Comparison of ENCODE assay signal across 29 mouse cellular contexts in genomic region chr11:95344181-95344580, GRCm38 (mm10). TPM values are rescaled to one million over a fixed set of nuclear protein-coding genes. Genes with fewer than 3 reads are reported as not detected.
DNase-seq lines count a peak whose midpoint lies in the region; ATAC-seq and TF ChIP-seq lines count a peak whose summit lies in the region.
"Had no signal": no experiment of that assay in that cellular context is flagged by ENCODE, and none has a peak within 500 bp of the region (broad histone marks: within the 10 kb centered on the region; RNA-seq: fewer than 3 reads in every experiment).

No protein-coding gene starts in this region.

- no peak for DNase-seq in liver, embryonic 11.5 days (ENCODE audit: low spot score)
- no peak for DNase-seq in liver, embryonic 14.5 days (ENCODE audit: low read depth in 3 of 3, low spot score in 3 of 3)
- peak; percentile 71 for DNase-seq in lung, postnatal 36 days
- no peak for DNase-seq in right cerebral cortex, postnatal 10 days (ENCODE audit: low spot score in 2 of 2)
- DNase-seq: adrenal gland, postnatal 10 days; cerebellum, adult 2 months; cerebellum, postnatal 36 days; embryo, embryonic 11 days; gastrocnemius, postnatal 25 days; heart, adult 2 months; kidney, adult 9 months; kidney, postnatal 14 days; layer of hippocampus, postnatal 36 days; thymus, postnatal 36 days had no signal

- H3K4me2 ChIP-seq in liver, embryonic 12.5 days, result peak overlapping the region; percentile 75
- H3K4me2 ChIP-seq in liver, embryonic 11.5 days, result no peak overlapping the region; the same call in 1 of the 2 replicates
- H3K4me2 ChIP-seq in liver, embryonic 14.5 days (ENCODE audit: low read depth), result peak overlapping the region; percentile 98
- H3K4me2 ChIP-seq: embryonic facial prominence, embryonic 13.5 days; intestine, embryonic 15.5 days; limb, embryonic 12.5 days; neural tube, embryonic 13.5 days; stomach, embryonic 15.5 days had no signal

- peaks cover 86% of the 10 kb centered on the region for H3K4me1 ChIP-seq in erythroblast, embryonic 14.5 days (ENCODE audit: control insufficient read depth)
- peaks cover 87% of the 10 kb centered on the region for H3K4me1 ChIP-seq in liver, embryonic 12.5 days
- H3K4me1 ChIP-seq in liver, embryonic 11.5 days (replicated peaks; ENCODE audit: control insufficient read depth, insufficient read depth, low read length), result peaks cover 45% of the 10 kb centered on the region
- peaks cover 34 to 40% of the 10 kb centered on the region in 2 experiments for H3K4me1 ChIP-seq in liver, embryonic 14.5 days (replicated peaks; ENCODE audit: control insufficient read depth in 2 of 2, insufficient read depth in 2 of 2, low read length in 1 of 2)

- peak overlapping the region; percentile 35; the same call in 1 of the 2 replicates for H3K9ac ChIP-seq in liver, embryonic 12.5 days
- no peak overlapping the region for H3K9ac ChIP-seq in liver, embryonic 11.5 days (ENCODE audit: low read depth, low read length)
- H3K9ac ChIP-seq in liver, embryonic 14.5 days (replicated peaks), result 0 out of 2 replicates have a peak overlapping the region, but pooled peaks have one; percentile 20
- H3K9ac ChIP-seq: embryonic facial prominence, embryonic 13.5 days; intestine, embryonic 15.5 days; limb, embryonic 12.5 days; neural tube, embryonic 13.5 days; stomach, embryonic 15.5 days had no signal

- 80% methylated on average over 2 of the region's 2 CpGs for WGBS in liver, embryonic 12.5 days (ENCODE audit: insufficient replicate concordance)
- WGBS in liver, embryonic 11.5 days, result 87% methylated on average over 2 of the region's 2 CpGs
- WGBS in liver, embryonic 14.5 days (ENCODE audit: insufficient replicate concordance), result 81% methylated on average over 2 of the region's 2 CpGs

- no peak for ATAC-seq in erythroblast, adult 5-6 weeks (replicated peaks; ENCODE audit: low FRiP score, poor library complexity, severe bottlenecking)
- no peak for ATAC-seq in liver, embryonic 12.5 days
- ATAC-seq in liver, embryonic 11.5 days (replicated peaks; ENCODE audit: low FRiP score), result no peak
- no peak for ATAC-seq in liver, embryonic 14.5 days (ENCODE audit: insufficient read depth)
- ATAC-seq: activated CD4-positive, CD25-positive, alpha-beta regulatory T cell, adult 4 months; forebrain, embryonic 16.5 days; hindbrain, embryonic 16.5 days; intestine, embryonic 15.5 days; midbrain, embryonic 16.5 days had no signal

- H3K4me3 ChIP-seq in erythroblast, embryonic 14.5 days (replicated peaks), result peak overlapping the region; percentile 85
- H3K4me3 ChIP-seq in liver, embryonic 12.5 days, result 0 out of 2 replicates have a peak overlapping the region, but pooled peaks have one; percentile 98
- no peak overlapping the region for H3K4me3 ChIP-seq in liver, embryonic 11.5 days (ENCODE audit: low read depth, low read length)
- peak overlapping the region; percentile 3 to 6; a peak in 2 of 4 replicates for H3K4me3 ChIP-seq in liver, embryonic 14.5 days (ENCODE audit: insufficient read depth in 1 of 2, low read depth in 2 of 2, low read length in 2 of 2)
- H3K4me3 ChIP-seq: embryonic facial prominence, embryonic 13.5 days; heart, adult 2 months; hindbrain, embryonic 10.5 days; intestine, embryonic 15.5 days; limb, embryonic 12.5 days; myocyte; neural tube, embryonic 13.5 days; stomach, embryonic 15.5 days had no signal

- H3K9me3 ChIP-seq in erythroblast, embryonic 14.5 days (ENCODE audit: control insufficient read depth, low read length), result no peaks in the 10 kb centered on the region
- H3K9me3 ChIP-seq in liver, embryonic 12.5 days (replicated peaks), result no peaks in the 10 kb centered on the region
- H3K9me3 ChIP-seq in liver, embryonic 11.5 days (ENCODE audit: control insufficient read depth, low read length), result no peaks in the 10 kb centered on the region
- no peaks in the 10 kb centered on the region for H3K9me3 ChIP-seq in liver, embryonic 14.5 days (ENCODE audit: control insufficient read depth, low read length)
- H3K9me3 ChIP-seq: embryonic facial prominence, embryonic 13.5 days; hindbrain, embryonic 10.5 days; intestine, embryonic 15.5 days; limb, embryonic 12.5 days; neural tube, embryonic 13.5 days; stomach, embryonic 15.5 days had no signal

- H3K27me3 ChIP-seq in erythroblast, embryonic 14.5 days (ENCODE audit: control insufficient read depth), result no peaks in the 10 kb centered on the region
- no peaks in the 10 kb centered on the region for H3K27me3 ChIP-seq in liver, embryonic 12.5 days (replicated peaks)
- no peaks in the 10 kb centered on the region for H3K27me3 ChIP-seq in liver, embryonic 11.5 days (replicated peaks; ENCODE audit: control insufficient read depth, insufficient read depth, low read length)
- no peaks in the 10 kb centered on the region for H3K27me3 ChIP-seq in liver, embryonic 14.5 days (ENCODE audit: control insufficient read depth, insufficient read depth, low read length)
- H3K27me3 ChIP-seq: embryonic facial prominence, embryonic 13.5 days; intestine, embryonic 15.5 days; limb, embryonic 12.5 days; neural tube, embryonic 13.5 days; stomach, embryonic 15.5 days had no signal

- H3K36me3 ChIP-seq in erythroblast, embryonic 14.5 days (ENCODE audit: control insufficient read depth), result peaks cover 99% of the 10 kb centered on the region
- H3K36me3 ChIP-seq in liver, embryonic 12.5 days, result peaks cover 93% of the 10 kb centered on the region
- peaks cover 12% of the 10 kb centered on the region; the same call in 1 of the 2 replicates for H3K36me3 ChIP-seq in liver, embryonic 11.5 days (ENCODE audit: control insufficient read depth, insufficient read depth, low read length)
- peaks cover 90% of the 10 kb centered on the region for H3K36me3 ChIP-seq in liver, embryonic 14.5 days (replicated peaks; ENCODE audit: control insufficient read depth, insufficient read depth, low read depth)
- H3K36me3 ChIP-seq: neural tube, embryonic 13.5 days had no signal

- TF ChIP-seq CTCF in liver, embryonic 14.5 days (IDR thresholded peaks at IDR 0.05; ENCODE audit: low read depth), result no peak

- H3K27ac ChIP-seq in liver, embryonic 12.5 days, result peak overlapping the region; percentile 59
- H3K27ac ChIP-seq in liver, embryonic 11.5 days (ENCODE audit: low read depth, low read length), result no peak overlapping the region
- H3K27ac ChIP-seq in liver, embryonic 14.5 days, result peak overlapping the region; percentile 19
- H3K27ac ChIP-seq: embryonic facial prominence, embryonic 13.5 days; heart, adult 2 months; hindbrain, embryonic 10.5 days; intestine, embryonic 15.5 days; limb, embryonic 12.5 days; macrophage; neural tube, embryonic 13.5 days; stomach, embryonic 15.5 days had no signal

- TF ChIP-seq EP300 in liver, embryonic 14.5 days (IDR thresholded peaks at IDR 0.05; ENCODE audit: low read depth), result no peak

RNA-seq across cellular contexts. Expression of gene Fam117a, which starts 7.4 kb away (rescaled TPM):
- polyA plus RNA-seq in erythroblast, embryonic 14.5 days (2012), result 184 and 248 TPM in 2 replicates
- 321 and 423 TPM in 2 replicates for total RNA-seq in erythroblast, adult 5-6 weeks (2015; ENCODE audit: low replicate concordance)
- total RNA-seq in erythroblast, adult 5-6 weeks (2017; ENCODE audit: low replicate concordance), result 386 and 450 TPM in 2 replicates
- polyA plus RNA-seq in liver, embryonic 12.5 days (2016; fragmentation: Nextera tagmentation; extraction: Ambion mirVana), result 59.0 and 62.7 TPM in 2 replicates
- polyA plus RNA-seq in liver, embryonic 11.5 days (2014; fragmentation: Nextera tagmentation; extraction: Ambion mirVana), result 41.3 and 44.9 TPM in 2 replicates
- polyA plus RNA-seq in liver, embryonic 14.5 days (2012; rRNA removed), result 103 and 114 TPM in 2 replicates
- 71.6 and 80.9 TPM in 2 replicates for polyA plus RNA-seq in liver, embryonic 14.5 days (2014; fragmentation: Nextera tagmentation; extraction: Ambion mirVana)

RNA-seq across cellular contexts. Expression of gene Kat7, which starts 34.1 kb away (rescaled TPM):
- 1.3 and 1.4 TPM in 2 replicates for polyA plus RNA-seq in erythroblast, embryonic 14.5 days (2012)
- 33.8 and 39.3 TPM in 2 replicates for total RNA-seq in erythroblast, adult 5-6 weeks (2015; ENCODE audit: low replicate concordance)
- 41.5 and 65.5 TPM in 2 replicates for total RNA-seq in erythroblast, adult 5-6 weeks (2017; ENCODE audit: low replicate concordance)
- polyA plus RNA-seq in liver, embryonic 12.5 days (2016; fragmentation: Nextera tagmentation; extraction: Ambion mirVana), result 48.1 and 49.5 TPM in 2 replicates
- 65.4 and 72.5 TPM in 2 replicates for polyA plus RNA-seq in liver, embryonic 11.5 days (2014; fragmentation: Nextera tagmentation; extraction: Ambion mirVana)
- polyA plus RNA-seq in liver, embryonic 14.5 days (2012; rRNA removed), result 16.3 and 19.4 TPM in 2 replicates
- 23.6 and 26.7 TPM in 2 replicates for polyA plus RNA-seq in liver, embryonic 14.5 days (2014; fragmentation: Nextera tagmentation; extraction: Ambion mirVana)

RNA-seq across cellular contexts. Expression of gene Slc35b1, which starts 40.3 kb away (rescaled TPM):
- polyA plus RNA-seq in erythroblast, embryonic 14.5 days (2012), result 0.78 and 0.98 TPM in 2 replicates
- 20.8 and 23.0 TPM in 2 replicates for total RNA-seq in erythroblast, adult 5-6 weeks (2015; ENCODE audit: low replicate concordance)
- total RNA-seq in erythroblast, adult 5-6 weeks (2017; ENCODE audit: low replicate concordance), result 31.4 and 40.6 TPM in 2 replicates
- 58.2 and 61.3 TPM in 2 replicates for polyA plus RNA-seq in liver, embryonic 12.5 days (2016; fragmentation: Nextera tagmentation; extraction: Ambion mirVana)
- polyA plus RNA-seq in liver, embryonic 11.5 days (2014; fragmentation: Nextera tagmentation; extraction: Ambion mirVana), result 78.8 and 86.8 TPM in 2 replicates
- 24.1 and 24.6 TPM in 2 replicates for polyA plus RNA-seq in liver, embryonic 14.5 days (2012; rRNA removed)
- 37.4 and 44.9 TPM in 2 replicates for polyA plus RNA-seq in liver, embryonic 14.5 days (2014; fragmentation: Nextera tagmentation; extraction: Ambion mirVana)

Comparison
In these comparisons a context has a peak if more than half of its experiments do, and no peak if none do; other contexts are left out.
1. RNA of gene Slc35b1, which starts 40.3 kb away (polyA plus RNA-seq): 78.8 to 86.8 TPM in liver, embryonic 11.5 days, 58.2 to 61.3 TPM in liver, embryonic 12.5 days and 24.1 to 44.9 TPM in liver, embryonic 14.5 days; 0.78 to 0.98 TPM in erythroblast, embryonic 14.5 days; every median in the first group is over 10 times any median in the second.